Mouse (Mus musculus): ENCODE measurements around the gene Gnb3.

The Gnb3 gene

GRCm38 (mm10) chr6:124791911-124792310, 48.2 kb downstream of the Gnb3 start:
- no peak for DNase-seq

GRCm38 (mm10) chr6:124790121-124790520, 50.0 kb downstream of the Gnb3 start:
- no peak for DNase-seq

- no peak for DNase-seq
Measured at GRCm38 (mm10) chr6:124789519-124789918, 50.6 kb downstream of the Gnb3 start.

- no peak for DNase-seq
Measured at GRCm38 (mm10) chr6:124787722-124788121, 52.4 kb downstream of the Gnb3 start.

GRCm38 (mm10) chr6:124786756-124787420, 53.2 kb downstream of the Gnb3 start:
- no peak for DNase-seq
